8 mouse cellular contexts compared by ENCODE assay signal in genomic region chr7:128743898-128744297, GRCm38 (mm10). TPM values are rescaled to one million over a fixed set of nuclear protein-coding genes. Genes with fewer than 3 reads are reported as not detected.
DNase-seq lines count a peak whose midpoint lies in the region; ATAC-seq and TF ChIP-seq lines count a peak whose summit lies in the region.

No protein-coding gene starts in this region.

- peaks cover 6% of the 10 kb centered on the region; the same call in 1 of the 2 replicates for H3K79me2 ChIP-seq in heart, adult 2 months (replicated peaks; ENCODE audit: control insufficient read depth, insufficient read depth, low read length)

- H3K4me3 ChIP-seq in heart, adult 2 months = no peak overlapping the region
- peak overlapping the region; percentile 85; the same call in 1 of the 2 replicates for H3K4me3 ChIP-seq in forebrain, embryonic 14.5 days (ENCODE audit: low read depth, low read length)
- H3K4me3 ChIP-seq in liver, embryonic 13.5 days (replicated peaks) = peak overlapping the region; percentile 93

- ATAC-seq in forebrain, embryonic 14.5 days = no peak
- no peak for ATAC-seq in liver, embryonic 13.5 days (ENCODE audit: low read depth)

- TF ChIP-seq POLR2A in heart, adult 2 months (IDR thresholded peaks at IDR 0.05; ENCODE audit: insufficient read depth, low read depth, low read length) = no peak

- TF ChIP-seq CTCF in heart, adult 2 months (IDR thresholded peaks at IDR 0.05) = no peak

- no peak for TF ChIP-seq EP300 in heart, adult 2 months (IDR thresholded peaks at IDR 0.05; ENCODE audit: insufficient read depth, low read depth, low read length)

- peaks cover 19% of the 10 kb centered on the region for H3K4me1 ChIP-seq in heart, adult 2 months (ENCODE audit: control insufficient read depth, insufficient read depth, low read length)
- peaks cover 18% of the 10 kb centered on the region; the same call in 1 of the 2 replicates for H3K4me1 ChIP-seq in forebrain, embryonic 14.5 days (ENCODE audit: control insufficient read depth, insufficient read depth, low read length)
- peaks cover 59% of the 10 kb centered on the region for H3K4me1 ChIP-seq in liver, embryonic 13.5 days (replicated peaks)

- no peaks in the 10 kb centered on the region for H3K27me3 ChIP-seq in heart, adult 2 months (ENCODE audit: control insufficient read depth, insufficient read depth, low read length)
- H3K27me3 ChIP-seq in forebrain, embryonic 14.5 days (replicated peaks; ENCODE audit: control insufficient read depth, insufficient read depth, low read length) = no peaks in the 10 kb centered on the region
- H3K27me3 ChIP-seq in liver, embryonic 13.5 days = peaks cover 21% of the 10 kb centered on the region

- no peak overlapping the region for H3K9ac ChIP-seq in heart, adult 2 months (ENCODE audit: low read depth, low read length)
- peak overlapping the region; percentile 44; the same call in 1 of the 2 replicates for H3K9ac ChIP-seq in forebrain, embryonic 14.5 days (ENCODE audit: low read length)
- H3K9ac ChIP-seq in liver, embryonic 13.5 days = no peak overlapping the region

- peak overlapping the region; percentile 52 for H3K27ac ChIP-seq in heart, adult 2 months
- no peak overlapping the region for H3K27ac ChIP-seq in forebrain, embryonic 14.5 days (ENCODE audit: low read depth, low read length)
- H3K27ac ChIP-seq in liver, embryonic 13.5 days = no peak overlapping the region

- peak overlapping the region; percentile 61 for H3K4me2 ChIP-seq in forebrain, embryonic 14.5 days (ENCODE audit: low read length)
- H3K4me2 ChIP-seq in liver, embryonic 13.5 days = peak overlapping the region; percentile 86

- 44% methylated on average over 2 of the region's 2 CpGs for WGBS in heart, adult 2 months
- WGBS in forebrain, embryonic 14.5 days = 70% methylated on average over 2 of the region's 2 CpGs
- 31% methylated on average over 2 of the region's 2 CpGs for WGBS in liver, embryonic 13.5 days (ENCODE audit: insufficient replicate concordance)

- intact Hi-C loops in heart, adult 2 months (cut with DNase I) = no loop called here
- intact Hi-C loops in heart, postnatal 36 days (cut with DNase I) = no loop called here

- DNase-seq in heart, adult 2 months = no peak
- DNase-seq in heart, postnatal 36 days = no peak
- DNase-seq in 416B (ENCODE audit: low read depth) = peak; percentile 53
- no peak for DNase-seq in forebrain, embryonic 14.5 days (ENCODE audit: low spot score)
- DNase-seq in liver, embryonic 13.5 days = no peak
- no peak for DNase-seq in frontal cortex, adult 2 months (ENCODE audit: extremely low spot score in 1 of 2, low spot score in 1 of 2)
- no peak for DNase-seq in frontal cortex, postnatal 14 days (ENCODE audit: low spot score in 2 of 2)
- no peak for DNase-seq in left cerebral cortex, adult 18-20 months (ENCODE audit: low spot score in 2 of 2)

- H3K36me3 ChIP-seq in heart, adult 2 months (ENCODE audit: control insufficient read depth, insufficient read depth, low read length) = peaks cover 2% of the 10 kb centered on the region
- no peaks in the 10 kb centered on the region for H3K36me3 ChIP-seq in forebrain, embryonic 14.5 days (ENCODE audit: control insufficient read depth, insufficient read depth, low read length)
- peaks cover 4% of the 10 kb centered on the region; the same call in 1 of the 2 replicates for H3K36me3 ChIP-seq in liver, embryonic 13.5 days

- no peaks in the 10 kb centered on the region for H3K9me3 ChIP-seq in forebrain, embryonic 14.5 days (replicated peaks; ENCODE audit: control insufficient read depth, low read length)
- H3K9me3 ChIP-seq in liver, embryonic 13.5 days (replicated peaks) = no peaks in the 10 kb centered on the region

RNA-seq across cellular contexts. Expression of gene Sec23ip, which starts 0.8 kb away (rescaled TPM):
- total RNA-seq in heart, adult 2 months (2021) = 10 to 100 TPM; 25.1 to 26.8 TPM
- 26.5 and 33.0 TPM in 2 replicates for polyA plus RNA-seq in heart, adult 2 months (2012; rRNA removed)
- total RNA-seq in heart, postnatal 36 days (2021) = 10 to 100 TPM; 27.3 to 29.0 TPM
- 30.6 and 34.7 TPM in 2 replicates for polyA plus RNA-seq in forebrain, embryonic 14.5 days (2014; fragmentation: Nextera tagmentation; extraction: Ambion mirVana)
- polyA plus RNA-seq in liver, embryonic 13.5 days (2015; fragmentation: Nextera tagmentation; extraction: Ambion mirVana) = 20.4 and 25.0 TPM in 2 replicates
- 18.2 and 19.0 TPM in 2 replicates for polyA plus RNA-seq in frontal cortex, adult 2 months (2012; rRNA removed)
- total RNA-seq in left cerebral cortex, adult 18-20 months (2021) = 10 to 100 TPM; 39.1 to 41.6 TPM

RNA-seq across cellular contexts. Expression of gene Mcmbp, which starts 3.6 kb away (rescaled TPM):
- total RNA-seq in heart, adult 2 months (2021) = 10 to 100 TPM; 23.7 to 25.2 TPM
- 14.0 and 25.0 TPM in 2 replicates for polyA plus RNA-seq in heart, adult 2 months (2012; rRNA removed)
- 10 to 100 TPM; 21.5 to 26.0 TPM for total RNA-seq in heart, postnatal 36 days (2021)
- polyA plus RNA-seq in forebrain, embryonic 14.5 days (2014; fragmentation: Nextera tagmentation; extraction: Ambion mirVana) = 55.6 and 58.1 TPM in 2 replicates
- 27.1 and 30.5 TPM in 2 replicates for polyA plus RNA-seq in liver, embryonic 13.5 days (2015; fragmentation: Nextera tagmentation; extraction: Ambion mirVana)
- 17.5 and 19.0 TPM in 2 replicates for polyA plus RNA-seq in frontal cortex, adult 2 months (2012; rRNA removed)
- 10 to 100 TPM; 22.8 to 25.3 TPM for total RNA-seq in left cerebral cortex, adult 18-20 months (2021)
